Mouse (Mus musculus): ENCODE measurements around the gene Eif3i.

Eif3i gene

GRCm38 (mm10) chr4:129600233-129601158 is at the start of gene Eif3i, which contains the start of gene Tmem234:
Gene Eif3i, minus strand, starts transcription at chr4:129600648.
Gene Tmem234, plus strand, starts transcription at chr4:129600668.
- in situ Hi-C loops (cut with MboI, MseI) = loop anchor here (5.0 kb wide), 1 partner anchor 43 kb away; no protein-coding TSS in a partner anchor

- in situ Hi-C loops (cut with MboI, MseI) = loop anchor here (25.0 kb wide), 1 partner anchor 714 kb away; the partner anchor contains the start of genes Snrnp40 and Zcchc17
Observed at GRCm38 (mm10) chr4:129648656-129649055, 48.2 kb upstream of the Eif3i start.

GRCm38 (mm10) chr4:129645204-129645603 is 44.8 kb upstream of the Eif3i start:
- in situ Hi-C loops (cut with MboI, MseI) = loop anchor here (25.0 kb wide), 1 partner anchor 717 kb away; the partner anchor contains the start of genes Snrnp40 and Zcchc17

- in situ Hi-C loops (cut with MboI, MseI) = loop anchor here (25.0 kb wide), 1 partner anchor 721 kb away; the partner anchor contains the start of genes Snrnp40 and Zcchc17
Observed at GRCm38 (mm10) chr4:129641756-129642155, 41.3 kb upstream of the Eif3i start.

- in situ Hi-C loops (cut with MboI, MseI) = loop anchor here (25.0 kb wide), 1 partner anchor 721 kb away; the partner anchor contains the start of genes Snrnp40 and Zcchc17
Observed at GRCm38 (mm10) chr4:129640638-129641467, 40.4 kb upstream of the Eif3i start, which contains the start of gene Txlna. Gene Txlna, minus strand, starts transcription at chr4:129641065.

GRCm38 (mm10) chr4:129640101-129640637 is 39.7 kb upstream of the Eif3i start:
- in situ Hi-C loops (cut with MboI, MseI) = loop anchor here (25.0 kb wide), 1 partner anchor 722 kb away; the partner anchor contains the start of genes Snrnp40 and Zcchc17

GRCm38 (mm10) chr4:129639221-129639620 is 38.8 kb upstream of the Eif3i start:
- in situ Hi-C loops (cut with MboI, MseI) = loop anchor here (25.0 kb wide), 1 partner anchor 723 kb away; the partner anchor contains the start of genes Snrnp40 and Zcchc17

GRCm38 (mm10) chr4:129633852-129634251 is 33.4 kb upstream of the Eif3i start:
- in situ Hi-C loops (cut with MboI, MseI) = loop anchor here (25.0 kb wide), 1 partner anchor 728 kb away; the partner anchor contains the start of genes Snrnp40 and Zcchc17

GRCm38 (mm10) chr4:129631867-129632266 is 31.4 kb upstream of the Eif3i start:
- in situ Hi-C loops (cut with MboI, MseI) = loop anchor here (25.0 kb wide), 1 partner anchor 730 kb away; the partner anchor contains the start of genes Snrnp40 and Zcchc17

GRCm38 (mm10) chr4:129630944-129631343 is 30.5 kb upstream of the Eif3i start:
- in situ Hi-C loops (cut with MboI, MseI) = loop anchor here (25.0 kb wide), 1 partner anchor 731 kb away; the partner anchor contains the start of genes Snrnp40 and Zcchc17

- in situ Hi-C loops (cut with MboI, MseI) = loop anchor here (25.0 kb wide), 1 partner anchor 736 kb away; the partner anchor contains the start of genes Snrnp40 and Zcchc17
Observed at GRCm38 (mm10) chr4:129626035-129626434, 25.6 kb upstream of the Eif3i start.

- in situ Hi-C loops (cut with MboI, MseI) = loop anchor here (25.0 kb wide), 1 partner anchor 737 kb away; the partner anchor contains the start of genes Snrnp40 and Zcchc17
Observed at GRCm38 (mm10) chr4:129625496-129625895, 25.0 kb upstream of the Eif3i start.

- in situ Hi-C loops (cut with MboI, MseI) = loop anchor here (25.0 kb wide), 1 partner anchor 737 kb away; the partner anchor contains the start of genes Snrnp40 and Zcchc17
Observed at GRCm38 (mm10) chr4:129625029-129625370, 24.6 kb upstream of the Eif3i start.

GRCm38 (mm10) chr4:129624281-129625028 is 24.0 kb upstream of the Eif3i start:
- in situ Hi-C loops (cut with MboI, MseI) = loop anchor here (25.0 kb wide), 1 partner anchor 738 kb away; the partner anchor contains the start of genes Snrnp40 and Zcchc17

GRCm38 (mm10) chr4:129623681-129624091 is 23.2 kb upstream of the Eif3i start, which contains the start of gene Ccdc28b:
Gene Ccdc28b, minus strand, starts transcription at chr4:129623947.
- in situ Hi-C loops (cut with MboI, MseI) = no loop called here

GRCm38 (mm10) chr4:129622803-129623535 is 22.5 kb upstream of the Eif3i start:
- in situ Hi-C loops (cut with MboI, MseI) = no loop called here

- in situ Hi-C loops (cut with MboI, MseI) = no loop called here
Observed at GRCm38 (mm10) chr4:129622120-129622802, 21.8 kb upstream of the Eif3i start.

GRCm38 (mm10) chr4:129621283-129621841 is 20.9 kb upstream of the Eif3i start:
- in situ Hi-C loops (cut with MboI, MseI) = no loop called here
